Mouse (Mus musculus) myocyte (in vitro differentiated cells): ENCODE data around the gene Snx29.

Experiments used
- CEBPB ChIP-seq: IDR thresholded peaks from 2 replicates; pipeline ENCODE4 v1.6.1; 2011; ENCODE audit warnings: mild to moderate bottlenecking, moderate library complexity; ENCODE audit not compliant: poor library complexity, insufficient read depth, severe bottlenecking
- E2F4 ChIP-seq: IDR thresholded peaks from one replicate; pipeline ENCODE4 v1.6.1; 2011; ENCODE audit warnings: mild to moderate bottlenecking, control low read depth, moderate library complexity; ENCODE audit not compliant: insufficient read depth
- MAX ChIP-seq: IDR thresholded peaks from one replicate; pipeline ENCODE4 v1.6.1; 2011; ENCODE audit warnings: low read depth, mild to moderate bottlenecking, control low read depth
- MYOD1 ChIP-seq, 3 experiments: IDR thresholded peaks; one replicate each; pipeline ENCODE4 v1.6.1; 2011; ENCODE audit warnings: control low read depth in 2 of 3, low read depth in 2 of 3, mild to moderate bottlenecking in 2 of 3, moderate library complexity in 1 of 3; ENCODE audit not compliant: insufficient read length in 2 of 3, control insufficient read depth in 1 of 3
- POLR2A ChIP-seq: IDR thresholded peaks from one replicate; pipeline ENCODE4 v1.6.1; 2011; ENCODE audit warnings: low read depth, mild to moderate bottlenecking, control low read depth, moderate library complexity; ENCODE audit not compliant: insufficient read length
- POLR2AphosphoS2 ChIP-seq: IDR thresholded peaks from one replicate; pipeline ENCODE4 v1.6.1; 2011; ENCODE audit warnings: low read depth, control low read depth; ENCODE audit not compliant: insufficient read length
- TCF12 ChIP-seq: IDR thresholded peaks from one replicate; pipeline ENCODE4 v1.6.1; 2011; ENCODE audit warnings: mild to moderate bottlenecking, control low read depth; ENCODE audit not compliant: poor library complexity, insufficient read depth, severe bottlenecking
- TCF3 ChIP-seq: IDR thresholded peaks from one replicate; pipeline ENCODE4 v1.6.1; 2011; ENCODE audit warnings: low read depth, control low read depth; ENCODE audit not compliant: insufficient read length
- USF1 ChIP-seq: IDR thresholded peaks from one replicate; pipeline ENCODE4 v1.6.1; 2011; ENCODE audit warnings: low read depth, mild to moderate bottlenecking, control low read depth, moderate library complexity

DNA sequence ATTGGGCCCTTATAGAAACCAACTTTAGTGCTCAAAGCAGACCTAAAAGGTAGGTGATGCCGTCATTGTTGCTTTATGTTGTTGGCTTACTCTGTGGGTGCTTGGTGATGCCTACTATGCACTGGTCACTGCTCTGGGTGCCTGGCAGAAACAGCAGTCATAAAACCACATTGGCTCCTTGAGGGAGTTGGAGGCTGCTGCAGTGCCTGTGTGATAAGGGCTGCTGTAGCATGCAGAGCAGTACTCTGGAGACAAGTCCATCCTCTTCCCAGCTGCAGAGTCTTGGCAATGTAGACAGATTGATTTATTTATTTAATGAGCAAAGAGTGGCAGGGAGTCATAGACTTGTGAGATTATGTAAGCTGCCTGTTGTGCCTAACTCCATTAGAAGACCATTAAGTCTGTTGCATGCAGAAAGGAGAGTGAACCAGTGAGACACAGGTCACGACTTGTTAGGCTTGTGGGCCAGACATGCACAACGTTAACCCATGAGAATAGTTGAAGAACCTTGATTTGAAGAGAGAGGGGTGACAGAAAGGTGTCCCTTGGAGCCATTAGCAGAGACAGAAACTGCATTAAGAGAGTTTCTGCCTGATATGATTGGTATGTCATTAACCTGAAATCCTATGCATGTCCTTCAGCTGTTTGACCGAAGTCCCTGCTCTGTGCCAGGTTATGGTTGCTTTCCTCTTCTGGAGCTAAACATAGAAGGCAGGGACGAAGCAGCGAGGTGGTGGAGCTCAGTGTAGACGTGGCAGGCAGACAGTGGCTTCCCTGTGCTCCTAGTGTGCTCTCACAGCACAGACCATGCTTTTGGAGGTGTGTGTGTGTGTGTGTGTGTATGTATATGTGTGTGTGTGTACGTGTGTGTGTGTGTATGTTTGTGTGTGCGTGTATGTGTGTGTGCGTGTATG is 267.3 kb downstream of the Snx29 start:
- TF ChIP-seq POLR2AphosphoS2 (no peak), POLR2A (no peak), TCF12 (no peak), E2F4 (no peak), MAX (no peak), USF1 (no peak), TCF3 (no peak), CEBPB (no peak), MYOD1 (IDR thresholded peaks at IDR 0.05; ENCODE audit: control insufficient read depth in 1 of 3, insufficient read length in 2 of 3, low read depth in 2 of 3) (no peak)
